Mouse (Mus musculus): ENCODE results near the gene Tatdn3.

- no peak for TF ChIP-seq REST (IDR thresholded peaks at IDR 0.05; ENCODE audit: insufficient read depth, insufficient read length)
- no peak for TF ChIP-seq POLR2A (IDR thresholded peaks at IDR 0.05; ENCODE audit: insufficient read length, low read depth)
- no peak for TF ChIP-seq CEBPB (IDR thresholded peaks at IDR 0.05; ENCODE audit: insufficient read depth, poor library complexity, severe bottlenecking)
- no peak for TF ChIP-seq E2F4 (IDR thresholded peaks at IDR 0.05; ENCODE audit: insufficient read depth)
- no peak for TF ChIP-seq MAX (IDR thresholded peaks at IDR 0.05; ENCODE audit: low read depth)
- no peak for TF ChIP-seq POLR2AphosphoS2 (IDR thresholded peaks at IDR 0.05; ENCODE audit: insufficient read length, low read depth)
- no peak for TF ChIP-seq TCF12 (IDR thresholded peaks at IDR 0.05; ENCODE audit: insufficient read depth, poor library complexity, severe bottlenecking)
- TF ChIP-seq USF1 (IDR thresholded peaks at IDR 0.05; ENCODE audit: low read depth): no peak
- no peak for TF ChIP-seq MYOG (IDR thresholded peaks at IDR 0.05; ENCODE audit: control insufficient read depth in 1 of 3, insufficient read depth in 1 of 3, insufficient read length in 2 of 3, low read depth in 2 of 3)
- no peak for TF ChIP-seq TCF3 (IDR thresholded peaks at IDR 0.05; ENCODE audit: insufficient read length, low read depth)
- no peak for TF ChIP-seq MYOD1 (IDR thresholded peaks at IDR 0.05; ENCODE audit: control insufficient read depth in 1 of 3, insufficient read length in 2 of 3, low read depth in 2 of 3)
- TF ChIP-seq SRF (IDR thresholded peaks at IDR 0.05; ENCODE audit: control insufficient read depth, insufficient read length, low read depth): no peak
Measured at GRCm38 (mm10) chr1:191089355-191089754, 26.6 kb upstream of the Tatdn3 start.
